Mouse (Mus musculus): Measurements from ENCODE around the gene Kcnab3.

Gene Kcnab3

DNA sequence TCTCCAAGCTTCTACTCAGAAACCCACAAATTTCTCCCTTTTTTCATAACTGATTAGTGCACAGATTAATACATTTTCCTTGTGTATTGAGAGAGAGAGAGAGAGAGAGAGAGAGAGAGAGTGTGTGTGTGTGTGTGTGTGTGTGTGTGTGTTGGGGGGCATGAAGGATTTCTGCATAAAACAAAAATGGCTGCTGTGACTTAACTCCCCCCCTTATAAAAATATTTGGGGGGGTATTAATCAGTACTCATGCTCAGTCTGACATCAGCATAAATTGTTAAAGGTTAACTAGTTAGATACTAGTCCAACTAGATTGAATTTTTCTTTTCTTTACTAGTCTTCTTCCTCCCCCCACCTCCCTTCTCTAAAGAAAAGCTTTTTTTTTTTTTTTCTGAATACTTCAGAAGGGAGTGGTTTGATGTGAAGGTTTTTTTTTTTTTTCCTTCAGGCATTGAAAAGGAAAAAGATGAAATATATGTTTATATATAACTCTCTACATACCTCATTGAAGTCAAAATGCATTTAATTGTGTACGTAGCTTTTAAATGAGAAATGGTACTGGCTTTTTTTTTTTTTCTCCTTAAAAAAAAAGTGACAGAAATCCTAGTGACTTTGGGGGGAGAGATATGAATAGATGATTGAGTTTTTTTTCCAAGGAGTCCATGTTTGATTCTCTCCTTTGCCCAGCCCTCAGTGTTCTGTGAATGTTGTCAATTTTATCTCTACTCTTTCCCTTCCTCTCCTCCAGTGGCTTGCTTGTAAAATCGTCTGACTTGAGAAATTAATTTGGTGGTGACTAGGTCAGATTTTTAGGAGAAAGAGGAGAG, 44.1 kb downstream of the Kcnab3 start:
- DNase-seq (ENCODE audit: extremely low spot score, low spot score) = no peak

DNA sequence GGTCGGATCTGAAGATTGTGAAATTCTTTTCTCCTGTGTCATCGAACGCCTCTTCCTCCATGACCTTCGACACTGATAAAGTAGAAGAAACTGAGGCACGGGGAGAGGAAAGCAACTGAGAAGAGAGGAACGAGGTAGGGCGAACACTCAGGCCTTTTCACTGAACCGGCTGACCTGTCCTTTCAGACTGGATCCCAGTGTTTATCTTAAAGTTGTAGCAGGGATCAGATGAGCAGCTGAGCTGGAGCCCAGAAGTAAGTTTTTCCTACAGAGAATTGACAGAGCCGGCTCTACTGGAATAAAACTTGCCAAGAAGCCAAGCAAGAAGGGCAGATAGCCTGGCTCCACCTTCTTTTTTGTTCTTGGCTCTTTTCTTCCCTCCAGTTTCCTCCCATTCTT, 44.8 kb downstream of the Kcnab3 start:
- no peak for DNase-seq (ENCODE audit: extremely low spot score, low spot score)

- DNase-seq (ENCODE audit: extremely low spot score, low spot score) = peak; percentile 31
These were observed 45.5 kb downstream of the Kcnab3 start for GRCm38 (mm10) chr11:69371601-69372000.

GRCm38 (mm10) chr11:69372056-69372779, 46.2 kb downstream of the Kcnab3 start:
- DNase-seq (ENCODE audit: extremely low spot score, low spot score) = no peak

DNA sequence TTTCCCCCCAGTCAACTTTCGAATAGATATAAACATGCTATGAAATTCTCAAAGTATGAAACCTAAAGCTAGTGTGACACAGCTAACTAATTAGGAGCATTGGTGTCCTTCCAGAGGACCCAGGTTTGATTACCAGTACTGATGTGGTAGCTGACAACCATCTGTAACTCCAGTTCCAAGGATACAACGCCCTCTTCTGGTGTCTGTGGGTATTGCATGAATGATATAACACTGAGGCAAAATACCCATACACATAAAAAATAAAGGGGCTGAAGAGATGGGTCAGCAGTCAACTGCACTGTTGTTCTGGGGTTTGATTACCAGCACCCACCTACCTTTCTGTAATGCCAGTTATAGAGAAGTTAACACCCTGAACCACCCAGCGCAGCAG, 46.7 kb downstream of the Kcnab3 start:
- DNase-seq (ENCODE audit: extremely low spot score, low spot score) = no peak

DNA sequence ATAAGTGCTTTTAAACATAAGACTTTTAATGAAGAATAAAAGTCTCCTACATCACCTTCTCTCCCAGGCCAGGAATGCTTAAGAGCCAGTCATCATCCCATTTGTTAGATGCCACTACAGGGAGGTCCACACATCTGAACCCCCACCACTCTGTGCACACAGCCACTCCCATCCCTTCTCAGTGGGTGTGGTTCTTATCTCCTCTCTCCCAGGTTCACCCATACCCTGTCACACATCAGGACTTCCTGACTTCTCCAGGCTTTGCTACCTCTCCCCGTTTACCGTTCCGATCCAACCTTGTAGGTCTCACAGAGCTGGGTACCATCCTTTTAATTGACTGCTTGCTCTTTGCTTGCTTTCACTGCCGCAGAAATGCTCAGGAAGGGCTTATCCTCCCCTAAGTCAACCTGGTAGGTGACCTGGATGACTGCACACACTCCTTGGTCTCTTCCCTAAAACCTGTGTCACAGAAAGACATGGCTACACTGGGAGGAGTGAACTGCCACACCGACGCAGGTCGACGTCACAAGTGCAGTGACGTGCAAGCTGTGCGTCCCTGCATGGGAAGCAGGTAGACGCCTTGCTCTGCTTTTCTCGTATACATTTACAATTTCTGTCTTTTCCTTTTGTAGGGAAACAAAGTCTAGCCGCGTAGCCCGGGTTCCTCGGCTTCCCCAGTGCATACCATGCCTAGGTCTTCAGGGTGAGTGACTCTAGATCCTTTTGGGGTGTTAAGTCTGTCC, 47.3 kb downstream of the Kcnab3 start:
- DNase-seq (ENCODE audit: extremely low spot score, low spot score) = no peak

- DNase-seq (ENCODE audit: extremely low spot score, low spot score) = no peak
These were observed 49.6 kb downstream of the Kcnab3 start for GRCm38 (mm10) chr11:69375646-69376045.

DNA sequence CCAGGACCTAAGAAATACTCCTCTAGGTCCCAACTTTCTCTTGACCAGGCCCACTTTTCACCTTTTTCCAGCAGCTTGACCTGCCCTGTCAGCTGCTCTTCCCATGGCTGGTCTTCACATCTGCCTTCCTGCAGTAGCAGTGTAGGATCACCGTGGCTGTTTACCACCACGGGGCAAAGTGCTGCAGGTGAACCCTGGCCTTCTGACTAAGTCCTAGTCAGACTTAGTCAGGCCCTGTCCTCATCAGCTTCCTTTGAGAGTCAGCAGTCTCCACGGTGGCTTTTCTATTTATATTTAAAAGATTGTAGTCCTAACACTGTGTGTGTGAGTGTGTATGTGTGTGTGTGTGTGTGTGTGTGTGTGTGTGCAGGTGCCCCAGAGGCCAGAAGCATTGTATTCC, 51.7 kb downstream of the Kcnab3 start:
- no peak for DNase-seq (ENCODE audit: extremely low spot score, low spot score)

DNA sequence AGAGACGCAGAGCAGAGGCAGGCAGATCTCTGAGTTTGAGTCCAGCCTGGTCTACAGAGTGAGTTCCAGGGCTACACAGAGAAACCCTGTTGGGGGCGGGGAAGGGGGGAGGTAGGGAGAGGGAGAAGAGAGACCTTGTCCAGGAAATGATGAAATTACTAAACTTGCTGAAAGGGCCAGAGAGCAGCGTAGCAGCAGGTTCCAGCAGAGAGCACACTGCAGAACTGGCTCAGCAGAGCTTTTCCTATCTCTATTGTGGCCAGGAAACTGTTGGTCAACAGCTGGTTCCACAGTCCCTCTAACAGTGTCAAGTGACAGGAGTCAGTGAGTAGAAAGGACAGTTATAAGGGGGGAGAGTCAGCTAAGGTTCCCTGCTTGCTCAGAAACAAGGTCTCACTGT, 53.5 kb downstream of the Kcnab3 start:
- no peak for DNase-seq (ENCODE audit: extremely low spot score, low spot score)

GRCm38 (mm10) chr11:69381356-69381755, 55.3 kb downstream of the Kcnab3 start:
- DNase-seq (ENCODE audit: extremely low spot score, low spot score) = no peak
